Mouse (Mus musculus): ENCODE data around the gene N4bp1.

N4bp1 gene

DNA sequence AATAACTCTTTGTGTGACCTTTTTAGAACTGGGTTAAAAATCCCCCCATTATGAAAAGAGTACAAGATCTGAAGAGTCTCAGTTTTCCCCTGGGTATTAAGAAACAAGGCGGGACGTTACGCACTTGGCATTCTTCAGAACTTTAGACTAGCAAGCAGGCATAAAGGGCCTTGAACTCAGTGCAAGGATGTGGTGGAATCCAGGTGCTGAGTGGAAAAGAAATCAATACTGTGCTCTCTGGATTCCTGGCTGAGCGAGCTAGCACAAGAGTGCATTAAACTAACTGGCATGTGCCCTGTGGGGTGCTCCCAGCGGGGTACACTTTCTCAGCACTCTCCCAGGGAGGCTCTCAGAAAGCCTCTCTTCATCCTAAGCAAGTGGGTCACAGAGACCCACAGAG lies 122.3 kb downstream of the N4bp1 start:
- no peak for DNase-seq (ENCODE audit: low spot score)

DNA sequence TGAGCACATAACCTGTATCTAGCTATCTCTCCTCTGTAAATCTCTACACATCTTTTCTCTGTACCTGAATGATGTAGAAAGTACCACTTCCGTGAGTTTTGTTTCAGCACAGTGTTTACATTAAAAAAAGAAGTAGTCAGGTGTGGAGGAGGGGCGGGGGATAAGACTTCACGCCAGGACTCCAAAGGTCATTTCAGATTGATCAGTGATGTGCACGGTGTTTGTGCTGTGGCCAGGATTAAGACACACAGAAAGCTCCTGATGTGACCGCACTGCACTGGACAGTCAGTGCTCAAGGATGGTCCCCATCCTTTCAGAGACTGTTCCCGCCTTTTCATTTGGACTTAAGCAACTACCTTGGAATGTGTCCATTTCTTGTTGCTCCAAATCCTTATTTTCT lies 124.3 kb downstream of the N4bp1 start:
- no peak for DNase-seq (ENCODE audit: low spot score)

DNA sequence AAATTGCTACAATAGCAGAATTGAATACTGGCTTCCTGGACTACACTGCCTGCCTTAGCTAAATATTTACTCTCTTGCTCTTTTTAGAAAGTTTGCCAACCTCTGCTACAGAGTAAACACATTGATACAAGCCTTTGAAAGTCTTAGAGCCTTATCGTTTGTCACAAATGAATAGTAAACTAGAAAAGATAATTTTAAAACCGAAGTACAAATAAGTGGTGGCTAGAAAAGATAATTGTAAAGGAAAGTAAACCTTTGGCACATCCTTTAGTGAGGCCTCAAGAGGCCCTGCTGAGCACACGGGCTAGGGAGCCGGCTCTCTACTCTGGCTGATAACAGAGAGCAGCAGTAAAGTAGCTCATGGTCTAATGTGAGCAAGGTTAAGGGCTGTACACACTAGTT lies 126.0 kb downstream of the N4bp1 start:
- DNase-seq (ENCODE audit: low spot score) = no peak

DNA sequence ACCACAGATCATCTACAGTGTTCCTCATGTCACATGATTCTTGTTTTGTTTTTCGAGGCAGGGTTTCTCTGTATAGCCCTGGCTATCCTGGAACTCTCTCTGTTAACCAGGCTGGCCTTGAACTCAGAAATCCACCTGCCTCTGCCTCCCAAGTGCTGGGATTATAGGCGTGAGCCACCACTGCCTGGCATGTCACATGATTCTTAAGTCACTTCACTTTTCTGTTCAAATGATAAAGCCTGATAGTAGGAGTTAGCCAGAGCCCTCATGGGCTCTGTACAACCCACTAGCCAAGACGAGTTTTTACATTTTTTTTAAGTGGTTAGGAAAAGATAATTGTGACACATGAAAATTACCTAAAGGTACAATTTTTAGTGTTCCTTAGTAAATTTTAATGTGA lies 126.4 kb downstream of the N4bp1 start:
- no peak for DNase-seq (ENCODE audit: low spot score)
